Mouse (Mus musculus) cortical plate, adult 2 months (tissue): ENCODE data around the gene Uxs1.

ENCODE experiments used
- CTCF ChIP-seq: fragments of 200-500 bp; IDR thresholded peaks from 2 replicates; pipeline ENCODE4 v1.5.1; 2011; ENCODE audit warnings: mild to moderate bottlenecking, control low read depth, low read length; ENCODE audit not compliant: insufficient read depth; ENCODE audit errors: extremely low read depth
- POLR2A ChIP-seq: fragments of 200-500 bp; IDR thresholded peaks from 2 replicates; pipeline ENCODE4 v1.6.1; 2011; ENCODE audit warnings: mild to moderate bottlenecking, low read length, control low read depth; ENCODE audit not compliant: insufficient read depth; ENCODE audit errors: extremely low read depth

GRCm38 (mm10) chr1:43809351-43809750 is 18.2 kb downstream of the Uxs1 start:
- TF ChIP-seq CTCF (no peak), POLR2A (no peak)
